Mouse (Mus musculus) frontal cortex, postnatal 10 days (tissue): ENCODE data around the gene Gm49337.

ENCODE experiments used
- DNase-seq, 2 experiments: peaks; one replicate each; pipeline ENCODE4 v3.0.0; 2022; ENCODE audit warnings: low spot score in 2 of 2, mixed read lengths in 1 of 2

The Gm49337 gene

GRCm38 (mm10) chr4:116162142-116162541, 11.0 kb upstream of the Gm49337 start:
- DNase-seq: no peak

- DNase-seq: no peak
Measured at GRCm38 (mm10) chr4:116164759-116165554, 8.2 kb upstream of the Gm49337 start.

GRCm38 (mm10) chr4:116165708-116166407, 7.3 kb upstream of the Gm49337 start:
- no peak for DNase-seq

DNA sequence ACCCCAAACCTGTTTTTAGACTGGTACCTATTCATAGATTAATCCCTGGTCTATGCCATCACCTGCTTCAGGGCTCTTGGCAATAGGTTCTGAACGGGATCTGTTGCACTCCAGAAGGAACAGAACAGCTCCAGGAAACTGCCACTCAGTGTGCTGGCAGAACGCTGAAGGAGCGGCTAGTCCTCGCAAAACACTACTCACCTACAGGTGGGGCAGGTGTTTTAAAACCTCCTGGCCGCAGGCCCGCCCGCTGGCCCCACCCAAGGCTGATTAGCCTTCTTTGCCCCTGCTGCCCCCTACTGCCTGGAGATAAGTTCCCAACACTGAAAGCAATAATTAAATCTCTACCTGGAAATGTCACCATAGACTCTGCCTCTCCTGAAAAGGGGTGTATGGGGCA, 5.8 kb upstream of the Gm49337 start, which contains the start of gene Tspan1:
Gene Tspan1, minus strand, starts transcription at position 198 of the 400 bp plus-strand sequence.
- DNase-seq: no peak

DNA sequence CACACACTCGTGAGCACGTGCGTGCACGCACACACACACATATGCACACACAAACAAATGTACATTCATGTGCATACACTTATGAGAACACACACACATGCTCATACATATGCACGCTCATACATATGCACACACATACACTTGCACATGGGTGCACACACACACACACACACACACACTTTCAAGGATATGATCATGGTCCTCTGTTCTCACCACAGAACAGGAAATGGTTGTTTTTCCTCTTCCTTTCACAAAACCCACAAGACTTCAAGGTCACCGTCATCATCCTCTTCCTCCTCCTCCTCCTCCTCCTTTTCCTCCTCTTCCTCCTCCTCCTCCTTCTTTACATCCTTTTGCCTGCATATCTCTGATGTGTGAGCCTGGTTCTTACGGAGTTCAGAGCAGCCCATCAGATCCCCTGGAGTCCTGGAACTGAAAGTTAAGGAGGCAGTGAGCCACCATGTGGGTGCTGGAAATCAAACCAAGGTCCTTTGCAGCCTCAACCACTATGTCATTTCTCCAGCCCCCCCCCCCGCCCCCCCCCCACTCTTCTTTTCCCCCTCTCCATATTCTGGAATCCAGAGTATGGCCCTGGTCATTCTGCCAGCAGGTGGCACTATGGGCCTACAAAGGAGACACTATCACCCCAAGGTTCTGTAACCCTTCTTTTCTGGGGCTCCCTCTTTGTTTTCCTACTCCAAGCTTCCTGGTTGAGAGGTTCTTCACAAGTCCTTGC, 4.4 kb upstream of the Gm49337 start:
- DNase-seq: peak in 1 of 2 experiments; percentile 71

DNA sequence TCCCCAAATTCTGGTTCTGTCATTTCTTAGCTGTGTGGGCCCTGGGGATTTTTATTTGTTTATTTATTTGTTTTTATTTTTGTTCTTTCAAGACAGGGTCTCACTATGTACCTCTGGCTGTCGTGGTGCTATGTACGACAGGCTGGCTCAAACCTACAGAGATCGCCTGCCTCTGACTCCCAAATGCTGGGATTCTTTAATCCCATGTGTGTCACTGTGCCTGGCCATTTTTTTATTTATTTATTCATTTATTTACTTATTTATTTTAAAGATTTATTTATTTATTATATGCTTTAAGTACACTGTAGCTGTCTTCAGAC, 3.9 kb upstream of the Gm49337 start:
- no peak for DNase-seq

DNA sequence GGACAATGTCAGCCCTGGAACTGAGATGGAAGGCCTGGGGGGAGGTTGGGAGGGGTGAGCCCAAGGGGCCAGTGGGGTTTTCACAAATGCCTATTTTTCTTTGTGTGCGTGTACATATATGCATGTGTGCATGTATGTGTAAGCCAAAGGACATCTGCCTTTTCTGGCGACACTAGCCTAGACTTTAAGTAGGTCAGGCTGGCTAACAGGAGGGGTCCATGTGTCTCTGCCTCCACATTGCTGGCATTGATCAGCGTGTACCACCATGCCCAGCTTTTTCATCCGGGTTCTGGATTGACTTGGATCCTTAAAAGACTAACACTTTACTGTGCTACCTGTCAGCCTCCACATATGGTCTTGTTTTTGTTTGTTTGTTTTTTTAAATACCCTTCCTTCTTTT, 568 bp downstream of the Gm49337 start:
- no peak for DNase-seq

DNA sequence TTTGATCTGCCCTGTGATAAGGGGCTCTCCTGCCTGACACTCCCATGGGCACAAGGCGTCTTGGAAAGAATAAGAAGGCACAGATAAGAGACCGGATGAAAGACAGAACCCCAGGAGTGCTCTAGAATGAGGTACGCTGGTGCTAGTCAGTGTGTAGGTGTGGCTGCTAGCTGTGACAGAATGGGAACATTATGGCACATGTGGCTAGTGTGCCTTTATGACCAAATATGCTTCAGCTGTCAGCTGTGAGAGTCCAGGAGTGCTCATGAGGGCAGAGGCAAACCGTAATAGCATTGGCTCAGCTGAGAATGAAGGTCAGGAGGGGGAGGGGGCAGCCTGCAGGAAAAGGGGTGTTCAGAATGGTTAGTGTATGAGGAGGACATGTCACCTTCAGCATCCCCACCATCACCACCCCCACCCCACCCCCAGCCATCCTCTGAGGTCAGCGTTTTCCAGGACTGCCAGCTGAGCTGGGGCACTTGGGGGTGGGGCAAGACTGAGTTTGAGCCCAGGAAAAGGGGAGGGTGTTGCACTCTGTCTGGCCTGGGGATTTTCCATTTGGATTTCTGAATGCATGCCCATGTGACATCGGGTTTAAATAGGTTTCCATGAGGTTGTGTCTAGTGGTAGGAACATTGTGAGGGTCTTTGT, 1.4 kb downstream of the Gm49337 start:
- no peak for DNase-seq

DNA sequence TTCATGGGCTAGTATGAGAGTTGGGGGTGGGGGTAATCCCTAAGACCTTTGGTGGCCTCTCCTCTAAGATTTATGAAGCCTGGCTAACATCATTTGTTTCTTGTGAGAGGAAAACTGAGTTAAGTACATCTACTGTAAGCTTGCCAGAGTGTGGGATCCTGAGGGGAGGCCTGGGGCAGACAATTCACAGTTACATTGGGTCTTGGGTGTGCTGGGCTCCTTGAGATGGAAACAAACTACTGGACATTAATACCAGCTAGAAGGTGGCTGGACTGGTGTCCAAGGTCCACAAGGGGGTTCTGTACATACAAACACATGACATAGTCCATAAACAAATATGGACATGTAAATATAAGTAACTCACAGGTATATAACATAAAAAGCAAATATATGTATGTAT, 2.0 kb downstream of the Gm49337 start:
- no peak for DNase-seq

- peak; percentile 51 to 72 for DNase-seq
Measured at GRCm38 (mm10) chr4:116175711-116176542, 2.7 kb downstream of the Gm49337 start.

- peak; percentile 71 to 72 for DNase-seq
Measured at GRCm38 (mm10) chr4:116176543-116176988, 3.4 kb downstream of the Gm49337 start.

DNA sequence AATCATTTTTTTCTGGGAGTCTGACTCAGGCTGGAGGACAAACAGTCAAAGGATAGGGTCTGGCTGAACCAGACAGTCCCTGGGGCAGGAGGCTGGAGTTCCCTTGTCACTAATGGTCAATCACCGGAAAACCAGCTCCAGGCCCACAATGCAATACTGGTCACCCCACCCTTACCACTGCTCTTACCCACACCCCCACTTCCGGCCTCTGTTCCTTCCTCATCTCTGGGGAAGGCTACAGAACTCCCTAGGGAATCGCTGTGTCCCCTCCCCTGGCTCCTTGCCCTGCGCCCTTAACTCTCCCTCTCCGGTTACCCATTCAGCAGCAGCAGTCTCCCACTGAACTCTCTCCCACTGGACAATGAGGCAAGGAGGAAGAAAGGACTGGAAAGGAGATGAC, 4.0 kb downstream of the Gm49337 start:
- peak in 1 of 2 experiments; percentile 46 for DNase-seq

DNA sequence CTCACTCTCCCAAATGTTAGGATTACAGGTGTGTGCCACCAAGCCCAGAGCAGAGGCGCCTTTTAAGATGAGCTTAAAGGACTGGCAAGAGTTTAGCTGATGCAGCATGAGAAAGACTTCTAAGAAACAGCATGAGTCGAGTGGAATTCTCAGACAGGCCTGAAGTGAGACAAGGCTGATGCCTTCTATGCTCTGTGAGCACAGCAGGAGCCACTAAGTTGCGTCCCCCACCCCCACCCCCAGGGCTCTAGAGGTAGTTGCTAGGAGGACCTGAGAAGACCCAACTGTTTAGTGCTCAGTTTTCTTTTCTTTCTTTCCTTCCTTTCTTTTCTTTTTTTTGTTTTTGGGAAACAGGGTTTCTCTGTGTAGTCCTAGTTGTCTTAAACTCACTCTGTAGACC, 8.9 kb downstream of the Gm49337 start:
- no peak for DNase-seq

DNA sequence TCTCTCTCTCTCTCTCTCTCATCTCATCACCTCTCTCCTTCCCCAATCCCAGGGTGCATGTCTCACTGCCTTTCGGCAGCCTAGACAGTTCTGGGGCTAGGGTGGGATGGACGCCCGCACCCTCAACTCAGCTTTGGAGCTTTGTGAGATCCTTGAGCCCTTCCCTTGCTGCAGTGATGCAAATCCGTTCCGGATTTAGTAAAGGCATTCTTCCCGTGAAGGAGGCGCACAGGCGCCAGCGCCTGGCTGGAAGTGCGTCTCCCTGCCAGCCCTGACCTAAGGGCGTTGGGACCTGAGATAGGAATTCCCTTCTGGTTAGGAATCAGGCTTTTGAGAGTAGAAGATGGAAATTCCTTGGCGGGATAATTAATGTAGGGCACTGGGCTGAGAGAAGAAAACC, 9.6 kb downstream of the Gm49337 start:
- no peak for DNase-seq

DNA sequence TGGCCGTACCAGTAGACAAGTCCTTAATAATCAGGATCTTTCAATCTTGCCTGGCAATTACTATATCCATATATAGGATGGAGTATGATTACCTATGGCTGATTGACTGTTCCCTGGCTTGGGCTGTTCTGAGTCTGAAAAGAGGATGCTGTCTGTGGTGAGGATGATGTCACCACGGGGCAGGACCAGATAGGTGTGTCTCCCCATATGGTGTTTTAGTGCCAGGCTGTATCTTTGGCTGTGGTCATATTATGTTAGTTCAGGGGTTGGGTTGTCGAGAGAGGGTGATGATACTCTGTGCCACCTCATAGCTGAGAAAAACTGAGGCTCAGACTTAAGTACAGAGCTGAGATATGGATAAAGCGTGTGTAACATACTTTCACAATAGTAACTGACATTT, 11.9 kb downstream of the Gm49337 start:
- DNase-seq: no peak

DNA sequence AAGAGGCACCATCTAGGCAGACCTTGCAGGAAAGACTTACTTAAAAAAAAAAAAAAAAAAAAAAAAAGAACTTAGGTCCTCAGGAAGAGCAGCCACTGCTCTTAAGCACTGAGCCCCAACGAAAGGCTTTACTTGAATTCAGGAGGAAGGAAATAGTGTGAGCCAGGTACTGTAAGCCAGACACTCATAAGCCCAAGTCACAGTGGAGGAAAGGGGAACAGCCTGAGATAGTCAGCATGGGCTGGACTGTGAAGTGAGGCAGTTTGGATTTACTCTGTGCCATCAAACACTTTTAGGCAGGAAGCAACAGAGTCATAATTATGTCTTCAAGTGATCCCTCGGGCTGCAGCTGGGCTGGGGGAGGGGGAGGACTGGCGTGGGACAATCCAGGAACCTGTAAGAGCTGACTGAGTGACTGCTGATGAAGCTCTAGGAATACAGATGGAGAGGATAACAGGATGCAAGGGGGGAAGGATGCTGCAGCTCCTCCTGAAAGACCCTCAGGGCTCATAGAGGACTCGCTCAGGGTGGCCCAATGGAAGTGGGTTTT, 19.2 kb downstream of the Gm49337 start:
- peak in 1 of 2 experiments; percentile 31 for DNase-seq

DNA sequence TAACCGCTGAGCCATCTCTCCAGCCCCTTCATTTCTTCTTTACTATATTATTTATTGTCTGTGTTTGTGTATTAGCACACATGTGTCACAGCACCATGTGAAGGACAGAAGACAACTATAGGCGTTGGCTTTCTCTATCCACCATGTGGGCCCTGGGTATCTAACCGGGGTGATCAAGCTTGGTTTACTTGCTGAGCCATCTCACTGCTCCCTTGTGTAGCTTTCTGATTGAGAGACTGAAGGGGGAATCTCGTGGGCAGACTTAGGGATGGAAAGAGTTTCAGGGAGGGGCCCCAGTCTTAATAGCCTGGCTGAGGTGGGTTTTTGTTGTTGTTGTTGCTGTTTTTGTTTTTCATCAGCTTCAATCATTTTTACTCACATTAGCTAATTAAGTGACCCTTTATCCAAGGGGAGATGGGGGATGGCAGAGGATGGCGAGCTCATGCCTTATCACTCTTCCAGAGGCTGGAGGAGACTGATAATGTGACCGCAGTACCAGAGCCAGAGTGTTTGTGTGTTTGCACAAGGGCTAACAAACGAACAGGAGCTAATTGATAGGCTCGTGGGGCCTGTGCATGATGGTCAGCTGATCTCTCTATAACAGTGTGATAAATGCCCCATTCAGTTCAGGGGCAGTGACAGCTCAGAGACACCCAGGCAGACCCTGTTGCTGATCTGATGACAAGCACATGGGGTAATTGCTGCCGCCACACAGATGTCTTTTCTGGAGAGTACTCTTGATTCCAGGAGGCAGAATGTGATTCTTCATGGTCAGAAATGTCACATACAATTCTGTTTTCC, 20.6 kb downstream of the Gm49337 start:
- DNase-seq: no peak

- no peak for DNase-seq
Measured at GRCm38 (mm10) chr4:116198422-116198821, 25.2 kb downstream of the Gm49337 start.

DNA sequence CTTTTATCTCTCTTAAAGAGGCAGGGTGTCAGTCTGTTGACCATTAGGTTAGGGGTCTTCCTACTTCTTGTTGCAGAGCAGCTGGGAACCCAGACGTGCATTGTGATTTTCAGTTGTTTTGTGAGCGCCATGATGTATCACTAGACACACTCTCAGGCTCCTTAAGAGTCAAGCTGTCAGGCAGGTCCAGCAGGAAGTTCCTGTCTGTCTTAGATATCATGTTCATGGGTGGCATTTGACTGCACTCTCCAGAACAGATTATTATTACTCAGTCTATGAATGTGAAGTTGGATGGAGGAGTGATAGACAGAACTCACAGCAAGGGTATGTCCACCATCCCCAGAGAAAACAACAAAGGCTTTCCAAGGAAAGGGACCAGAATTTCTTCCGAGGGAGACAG, 31.2 kb downstream of the Gm49337 start:
- DNase-seq: no peak

GRCm38 (mm10) chr4:116206531-116206930, 33.3 kb downstream of the Gm49337 start:
- DNase-seq: no peak
